Mouse (Mus musculus) embryonic facial prominence, embryonic 12.5 days (tissue): ENCODE measurements around the gene Kras. TPM values are rescaled to one million over a fixed set of nuclear protein-coding genes. Genes with fewer than 3 reads are reported as not detected.
A peak's percentile ranks its signal among the peaks of the same experiment; 100 is the strongest.

Experiments
- ATAC-seq: fragments of 200-750 bp; cut with Nextera tagmentation; 2 replicates; pipeline ENCODE4 v1.8.0; 2017; ENCODE audit not compliant: insufficient number of reproducible peaks, insufficient read depth, low FRiP score, low TSS enrichment
- H3K27ac ChIP-seq: fragments of 300-500 bp; sonication (generic); 2 replicates; pipeline ENCODE4 v1.5.1; 2016; ENCODE audit warnings: mild to moderate bottlenecking
- H3K27me3 ChIP-seq: fragments of 300-500 bp; sonication (generic); 2 replicates; pipeline ENCODE4 v1.6.1; 2016; ENCODE audit warnings: mild to moderate bottlenecking, moderate library complexity
- H3K36me3 ChIP-seq: fragments of 300-500 bp; sonication (generic); 2 replicates; pipeline ENCODE4 v1.6.1; 2016; ENCODE audit warnings: mild to moderate bottlenecking
- H3K4me1 ChIP-seq: fragments of 300-500 bp; sonication (generic); 2 replicates; pipeline ENCODE4 v1.6.1; 2016
- H3K4me2 ChIP-seq: fragments of 300-500 bp; sonication (generic); replicated peaks from 2 replicates; pipeline ENCODE4 v1.6.1; 2016; ENCODE audit warnings: mild to moderate bottlenecking, moderate library complexity
- H3K4me3 ChIP-seq: fragments of 300-500 bp; sonication (generic); 2 replicates; pipeline ENCODE4 v1.5.1; 2016; ENCODE audit warnings: mild to moderate bottlenecking
- H3K9ac ChIP-seq: fragments of 300-500 bp; sonication (generic); 2 replicates; pipeline ENCODE4 v1.6.1; 2016; ENCODE audit warnings: mild to moderate bottlenecking, moderate library complexity
- H3K9me3 ChIP-seq: fragments of 300-500 bp; sonication (generic); 2 replicates; pipeline ENCODE4 v1.6.1; 2016; ENCODE audit warnings: mild to moderate bottlenecking, moderate library complexity
- WGBS: fragments of 180-500 bp; shearing (Covaris S2); methylation state at CpG from one replicate; pipeline ENCODE4 v1.1.7; 2016; 5-methylcytosine and 5-hydroxymethylcytosine counted together
- polyA plus RNA-seq: library from polyadenylated mRNA; unstranded; fragments of >200 nt; fragmentation: Nextera tagmentation; extraction: Ambion mirVana; gene quantifications from 2 replicates; pipeline ENCODE4 v1.2.1, GENCODE M21; 2016

Gene Kras
- polyA plus RNA-seq: 81.4 and 86.3 TPM in 2 replicates

DNA sequence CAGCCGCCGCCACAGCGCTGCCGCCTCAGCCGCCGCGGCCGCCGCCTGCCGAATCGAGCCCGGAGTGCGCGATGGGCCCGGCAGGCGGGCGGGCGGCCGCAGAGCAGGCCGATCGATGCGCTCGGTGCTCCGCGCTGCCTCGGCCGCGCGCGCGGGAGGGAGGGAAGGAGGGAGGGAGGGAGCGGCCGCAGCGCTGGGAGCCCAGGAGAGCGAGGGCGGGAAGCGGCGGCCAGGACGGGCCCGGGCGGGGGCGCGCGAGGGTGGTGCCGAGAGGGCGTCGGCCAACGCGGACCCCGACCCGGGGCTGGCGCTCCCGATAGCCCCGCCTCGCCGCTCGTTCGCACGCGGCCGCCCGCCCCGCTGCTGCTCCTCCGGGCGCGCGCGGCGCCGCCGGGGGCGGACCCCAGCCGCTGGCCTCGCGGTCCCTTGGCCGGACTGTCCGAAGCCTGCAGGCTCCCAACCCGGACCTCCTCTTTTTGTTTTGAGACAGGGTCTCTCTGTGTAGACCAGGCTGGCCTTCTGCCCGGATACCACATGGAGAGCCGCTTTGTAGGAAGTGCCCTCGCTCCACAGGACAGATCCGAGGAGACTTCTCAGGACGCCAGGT, at the start of gene Kras:
Gene Kras, minus strand, starts transcription at position 55 of the 607 bp plus-strand sequence.
- no peaks in the 10 kb centered on the region for H3K9me3 ChIP-seq
- peak within 1 kb of the TSS; percentile 90 for H3K27ac ChIP-seq
- peak within 1 kb of the TSS; percentile 97 for H3K9ac ChIP-seq
- ATAC-seq: peak; percentile 92
- H3K27me3 ChIP-seq: no peaks in the 10 kb centered on the region
- WGBS: under 1% methylated on average over 63 of the region's 83 CpGs
- H3K4me1 ChIP-seq: peaks cover 19% of the 10 kb centered on the region
- H3K36me3 ChIP-seq: peaks cover 3% of the 10 kb centered on the region
- H3K4me2 ChIP-seq: peak within 1 kb of the TSS; percentile 84
- H3K4me3 ChIP-seq: peak within 1 kb of the TSS; percentile 95

DNA sequence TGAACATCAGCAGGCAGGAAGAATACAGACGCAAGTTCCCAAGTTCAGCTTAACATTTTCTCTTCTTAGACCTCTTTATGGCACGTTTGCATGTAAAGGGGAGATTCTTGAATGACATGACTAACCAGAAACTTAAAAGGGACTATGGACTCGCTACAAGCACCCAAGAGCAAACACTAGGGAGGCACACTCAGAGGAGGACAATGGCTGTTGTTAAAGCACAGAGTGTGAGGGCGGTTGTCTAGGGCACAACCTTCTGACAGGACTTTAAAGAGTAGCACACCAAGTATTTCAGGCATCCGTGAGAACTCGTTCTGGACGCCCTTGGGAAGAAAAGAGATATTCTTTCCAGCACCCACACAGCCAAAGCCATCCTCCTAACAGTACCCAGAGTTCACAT, 47.6 kb upstream of the Kras start:
- 64% methylated on average over 7 of the region's 7 CpGs for WGBS
- no peak overlapping the region for H3K4me2 ChIP-seq
- no peaks in the 10 kb centered on the region for H3K9me3 ChIP-seq
- H3K4me1 ChIP-seq: 0 out of 2 replicates have a peak, but pooled peaks cover 6% of the 10 kb centered on the region
- no peaks in the 10 kb centered on the region for H3K36me3 ChIP-seq
- no peak for ATAC-seq
- H3K27me3 ChIP-seq: no peaks in the 10 kb centered on the region
- no peak overlapping the region for H3K27ac ChIP-seq
- H3K9ac ChIP-seq: no peak overlapping the region
- no peak overlapping the region for H3K4me3 ChIP-seq

DNA sequence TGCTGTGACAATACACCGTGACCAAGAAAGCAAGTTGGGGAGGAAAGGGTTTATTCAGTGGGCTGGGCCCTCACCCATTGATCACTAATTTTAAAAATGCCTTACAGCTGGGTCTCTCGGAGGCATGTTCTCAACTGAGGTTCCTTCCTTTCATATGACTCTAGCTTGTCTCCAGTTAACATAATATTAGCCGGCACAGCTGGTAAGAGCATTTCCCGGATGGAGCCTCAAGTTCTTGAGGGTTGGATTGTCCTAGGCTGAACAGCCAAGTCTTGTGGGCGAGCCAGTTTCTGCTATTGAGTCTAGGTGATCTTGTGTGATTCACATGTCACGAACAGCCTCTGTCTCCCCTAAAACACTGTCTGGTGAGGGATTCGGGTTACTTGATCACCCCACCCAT, 46.9 kb upstream of the Kras start:
- H3K27me3 ChIP-seq: no peaks in the 10 kb centered on the region
- H3K9me3 ChIP-seq: no peaks in the 10 kb centered on the region
- H3K9ac ChIP-seq: no peak overlapping the region
- no peak overlapping the region for H3K4me2 ChIP-seq
- H3K27ac ChIP-seq: no peak overlapping the region
- H3K4me3 ChIP-seq: no peak overlapping the region
- 69% methylated on average over 7 of the region's 7 CpGs for WGBS
- 0 out of 2 replicates have a peak, but pooled peaks cover 9% of the 10 kb centered on the region for H3K4me1 ChIP-seq
- no peaks in the 10 kb centered on the region for H3K36me3 ChIP-seq
- ATAC-seq: no peak

DNA sequence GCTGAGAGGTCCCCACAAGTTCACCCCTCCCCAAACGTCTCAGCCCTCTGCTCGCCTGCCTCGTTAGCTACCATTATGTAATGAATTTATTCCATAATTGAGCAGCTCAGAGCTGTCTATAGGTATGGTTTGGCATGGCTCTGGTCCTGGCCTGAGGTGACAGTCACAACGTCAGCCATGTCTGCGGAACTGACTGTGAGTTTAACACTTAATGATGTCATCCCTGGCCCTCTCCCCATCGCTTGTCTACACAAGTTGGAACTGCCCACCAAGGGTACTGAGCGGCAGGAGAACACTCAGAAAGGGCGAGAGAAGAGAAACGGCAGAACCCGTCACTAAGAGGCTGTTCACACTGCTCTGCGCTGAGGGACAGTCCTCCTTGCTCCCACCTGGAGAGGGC, 45.1 kb upstream of the Kras start:
- Histone ChIP-seq H3K9me3 (no peaks in the 10 kb centered on the region), H3K36me3 (no peaks in the 10 kb centered on the region), H3K9ac (no peak overlapping the region), H3K4me3 (no peak overlapping the region), H3K27me3 (no peaks in the 10 kb centered on the region), H3K4me2 (no peak overlapping the region), H3K27ac (no peak overlapping the region), H3K4me1 (peaks cover 20% of the 10 kb centered on the region; the same call in 1 of the 2 replicates)
- 74% methylated on average over 11 of the region's 11 CpGs for WGBS
- no peak for ATAC-seq

DNA sequence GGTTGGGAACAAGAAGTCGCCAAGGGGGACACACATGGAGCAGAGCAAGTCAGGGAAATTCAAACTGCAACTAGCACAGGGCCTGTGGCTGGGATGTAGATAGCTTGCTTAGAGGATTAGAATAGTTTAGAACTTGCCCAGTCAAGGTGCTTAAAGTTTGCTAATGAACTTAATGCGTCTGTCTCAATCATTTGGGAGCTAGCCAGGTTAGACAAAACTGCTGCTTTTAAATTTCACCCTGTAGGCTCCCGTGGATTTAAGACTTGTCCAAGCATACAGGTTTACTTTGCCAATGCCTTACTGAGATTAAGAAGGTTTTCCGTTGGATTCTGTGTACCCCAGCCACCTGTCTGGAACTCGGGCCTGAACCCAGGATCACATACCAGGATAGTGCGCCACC, 43.1 kb upstream of the Kras start:
- H3K4me1 ChIP-seq: peaks cover 20% of the 10 kb centered on the region; the same call in 1 of the 2 replicates

DNA sequence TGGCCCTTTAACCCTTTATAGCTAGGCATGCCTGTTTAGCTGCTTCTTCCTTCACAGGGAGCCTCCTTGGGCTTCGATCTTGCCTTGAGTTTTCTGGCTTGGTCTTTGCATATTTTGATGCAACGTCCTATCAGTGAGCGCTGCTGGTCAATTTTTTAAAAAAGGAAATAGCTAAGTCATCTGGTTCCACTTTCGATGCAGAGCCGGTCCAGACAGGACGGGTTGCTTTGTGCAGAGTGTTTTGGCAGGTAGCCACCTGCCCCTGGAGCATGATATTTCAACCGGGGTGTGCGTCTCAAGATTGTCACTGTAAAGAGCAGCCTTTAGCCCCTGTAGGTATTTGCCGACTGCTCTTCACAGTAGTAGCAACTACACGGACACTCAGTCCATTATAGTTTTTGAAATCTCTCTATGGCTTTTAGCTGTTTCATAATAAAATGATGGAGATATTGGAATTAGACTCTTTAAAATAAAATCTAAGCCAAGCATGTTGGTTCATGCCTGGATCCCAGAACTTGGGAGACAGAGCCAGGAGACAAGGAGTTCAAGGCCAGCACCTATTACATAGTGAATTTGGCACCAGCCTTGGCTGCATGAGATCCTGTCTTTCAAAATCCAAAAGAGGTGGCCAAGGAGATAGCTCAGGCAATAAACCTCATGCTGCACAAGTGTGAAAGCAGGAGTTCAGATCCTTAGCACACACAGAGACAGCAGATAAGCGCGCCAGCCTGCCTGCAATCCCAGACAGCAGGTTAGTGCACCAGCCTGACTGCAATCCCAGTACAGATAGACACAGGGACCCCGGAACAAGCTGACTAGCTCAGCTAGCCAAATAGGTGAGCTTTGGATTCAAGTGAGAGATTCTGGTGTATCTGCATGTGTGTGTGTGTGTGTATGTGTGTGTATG, 41.6 kb upstream of the Kras start:
- no peaks in the 10 kb centered on the region for H3K27me3 ChIP-seq
- H3K9ac ChIP-seq: no peak overlapping the region
- H3K36me3 ChIP-seq: no peaks in the 10 kb centered on the region
- peaks cover 20% of the 10 kb centered on the region; the same call in 1 of the 2 replicates for H3K4me1 ChIP-seq
- H3K9me3 ChIP-seq: no peaks in the 10 kb centered on the region
- peak overlapping the region; percentile 20; the same call in 1 of the 2 replicates for H3K4me2 ChIP-seq
- 35% methylated on average over 13 of the region's 13 CpGs for WGBS
- H3K4me3 ChIP-seq: no peak overlapping the region
- ATAC-seq: peak; percentile 77; the same call in 1 of the 2 replicates
- H3K27ac ChIP-seq: peak overlapping the region; percentile 79

More for the DNA sequence above, 43.1 kb upstream of the Kras start:
- Histone ChIP-seq H3K9me3 (no peaks in the 10 kb centered on the region), H3K4me2 (no peak overlapping the region), H3K36me3 (no peaks in the 10 kb centered on the region), H3K4me3 (no peak overlapping the region), H3K9ac (no peak overlapping the region), H3K27ac (no peak overlapping the region), H3K27me3 (no peaks in the 10 kb centered on the region)
- 83% methylated on average over 6 of the region's 6 CpGs for WGBS
- ATAC-seq: no peak

DNA sequence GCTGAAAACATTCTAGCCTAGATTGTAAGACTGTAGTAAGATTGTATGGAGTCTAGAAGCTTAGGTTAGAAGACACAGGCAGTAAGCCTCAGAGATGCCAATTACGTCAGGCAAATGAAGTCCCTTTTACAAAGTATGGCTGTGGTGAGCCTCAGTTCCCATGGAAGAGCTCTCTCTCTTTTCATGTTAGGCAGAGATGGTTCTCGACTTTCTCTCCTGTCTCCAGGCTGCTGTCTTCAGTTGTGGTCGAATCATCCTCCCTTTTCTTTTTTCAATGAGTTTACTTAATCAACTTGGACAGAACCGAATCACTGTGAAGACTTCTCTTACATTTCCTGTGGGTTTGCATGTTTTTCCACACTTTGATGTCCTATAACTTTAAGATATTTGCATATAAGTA, 35.6 kb upstream of the Kras start:
- Histone ChIP-seq H3K27ac (no peak overlapping the region), H3K4me3 (no peak overlapping the region)

DNA sequence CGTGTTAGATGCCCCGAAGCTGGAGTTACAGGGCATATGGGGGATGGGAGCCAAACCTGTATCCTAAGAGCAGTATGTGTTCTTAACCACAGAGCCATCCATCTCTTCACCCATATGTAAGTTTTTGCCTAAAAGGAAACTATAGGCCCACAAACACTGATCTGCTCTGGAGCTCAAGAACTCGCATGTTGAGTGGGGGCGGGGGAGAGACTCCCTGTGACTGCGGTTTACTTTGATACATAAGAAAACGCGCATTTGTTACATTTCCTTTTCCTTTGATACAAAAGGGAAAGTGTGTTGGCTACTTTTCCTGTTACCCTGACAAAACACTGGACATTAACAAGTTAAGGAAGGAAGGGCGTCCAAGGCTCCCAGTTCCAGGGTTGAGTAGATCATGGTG, 34.2 kb upstream of the Kras start:
- no peak overlapping the region for H3K27ac ChIP-seq
- no peak for ATAC-seq
- no peaks in the 10 kb centered on the region for H3K9me3 ChIP-seq
- no peaks in the 10 kb centered on the region for H3K36me3 ChIP-seq
- no peak overlapping the region for H3K4me3 ChIP-seq
- H3K4me2 ChIP-seq: no peak overlapping the region
- no peaks in the 10 kb centered on the region for H3K27me3 ChIP-seq
- H3K9ac ChIP-seq: no peak overlapping the region
- H3K4me1 ChIP-seq: no peaks in the 10 kb centered on the region
- 94% methylated on average over 8 of the region's 8 CpGs for WGBS

More for the DNA sequence above, 35.6 kb upstream of the Kras start:
- H3K9ac ChIP-seq: no peak overlapping the region
- H3K36me3 ChIP-seq: no peaks in the 10 kb centered on the region
- H3K4me2 ChIP-seq: no peak overlapping the region
- H3K9me3 ChIP-seq: no peaks in the 10 kb centered on the region
- WGBS: 78% methylated on average over 4 of the region's 4 CpGs
- no peaks in the 10 kb centered on the region for H3K27me3 ChIP-seq
- H3K4me1 ChIP-seq: no peaks in the 10 kb centered on the region
- ATAC-seq: no peak

DNA sequence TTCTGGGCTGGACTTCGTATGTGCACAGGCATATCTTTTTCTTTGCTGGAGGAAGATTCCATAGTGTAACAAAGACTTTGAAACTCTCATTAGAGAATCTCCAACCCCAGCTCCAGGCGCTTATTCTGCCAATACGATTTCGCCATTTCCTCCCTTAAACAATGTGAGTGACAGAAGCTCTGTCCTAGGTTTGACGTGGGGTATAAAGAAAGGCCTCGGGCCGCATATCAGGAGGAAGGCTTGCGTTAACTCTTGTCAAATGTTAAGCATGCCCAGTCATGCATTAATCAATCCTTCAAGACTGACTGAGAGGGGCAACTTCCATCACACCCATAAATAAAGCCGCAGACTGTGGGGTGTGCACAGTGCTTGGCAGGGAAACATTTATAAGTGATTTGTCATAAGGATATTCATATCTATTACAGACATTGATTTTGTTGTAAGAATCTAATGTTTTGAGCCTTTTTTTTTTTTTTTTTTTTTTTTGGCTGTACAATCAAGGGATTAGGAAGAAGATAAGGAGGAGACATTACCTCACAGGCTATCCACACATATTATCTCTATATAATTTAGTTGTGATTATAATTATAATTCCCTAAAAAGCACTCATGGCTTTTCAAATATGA, 27.2 kb upstream of the Kras start:
- Histone ChIP-seq H3K27me3 (0 out of 2 replicates have a peak, but pooled peaks cover 4% of the 10 kb centered on the region), H3K36me3 (no peaks in the 10 kb centered on the region), H3K4me1 (peaks cover 10% of the 10 kb centered on the region), H3K9me3 (no peaks in the 10 kb centered on the region), H3K4me3 (no peak overlapping the region), H3K9ac (no peak overlapping the region), H3K27ac (no peak overlapping the region), H3K4me2 (no peak overlapping the region)
- no peak for ATAC-seq
- 53% methylated on average over 9 of the region's 9 CpGs for WGBS

DNA sequence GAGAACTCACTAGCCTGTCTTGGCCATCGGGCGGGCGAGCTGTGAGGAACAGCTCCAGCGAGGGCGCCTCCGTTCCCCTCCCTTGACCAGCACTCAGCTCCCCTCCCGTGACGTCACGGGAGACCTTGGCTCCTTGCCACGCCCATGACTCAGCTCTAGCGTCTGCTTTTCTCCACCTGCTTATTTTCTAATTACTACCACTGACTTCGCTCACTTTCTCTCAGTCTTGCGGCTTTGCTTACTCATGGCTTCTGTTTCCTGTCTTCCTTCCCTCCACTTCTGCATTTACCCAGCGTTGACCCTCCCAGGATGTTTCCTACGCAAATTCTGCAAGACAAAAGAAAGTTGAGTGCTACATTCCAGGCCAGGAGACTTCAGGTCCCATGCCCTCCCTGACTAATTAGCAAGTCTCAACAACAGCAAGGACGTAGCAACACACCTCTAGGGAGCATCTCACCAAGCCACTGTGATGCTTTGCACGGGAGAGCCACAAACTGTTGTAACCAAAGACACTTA, 26.3 kb upstream of the Kras start:
- Histone ChIP-seq H3K4me1 (peaks cover 10% of the 10 kb centered on the region), H3K27me3 (0 out of 2 replicates have a peak, but pooled peaks cover 4% of the 10 kb centered on the region), H3K36me3 (no peaks in the 10 kb centered on the region), H3K9ac (no peak overlapping the region), H3K27ac (no peak overlapping the region), H3K9me3 (no peaks in the 10 kb centered on the region), H3K4me2 (peak overlapping the region; percentile 42), H3K4me3 (0 out of 2 replicates have a peak overlapping the region, but pooled peaks have one; percentile 3)
- no peak; the same call in 1 of the 2 replicates for ATAC-seq
- WGBS: 3% methylated on average over 17 of the region's 17 CpGs

DNA sequence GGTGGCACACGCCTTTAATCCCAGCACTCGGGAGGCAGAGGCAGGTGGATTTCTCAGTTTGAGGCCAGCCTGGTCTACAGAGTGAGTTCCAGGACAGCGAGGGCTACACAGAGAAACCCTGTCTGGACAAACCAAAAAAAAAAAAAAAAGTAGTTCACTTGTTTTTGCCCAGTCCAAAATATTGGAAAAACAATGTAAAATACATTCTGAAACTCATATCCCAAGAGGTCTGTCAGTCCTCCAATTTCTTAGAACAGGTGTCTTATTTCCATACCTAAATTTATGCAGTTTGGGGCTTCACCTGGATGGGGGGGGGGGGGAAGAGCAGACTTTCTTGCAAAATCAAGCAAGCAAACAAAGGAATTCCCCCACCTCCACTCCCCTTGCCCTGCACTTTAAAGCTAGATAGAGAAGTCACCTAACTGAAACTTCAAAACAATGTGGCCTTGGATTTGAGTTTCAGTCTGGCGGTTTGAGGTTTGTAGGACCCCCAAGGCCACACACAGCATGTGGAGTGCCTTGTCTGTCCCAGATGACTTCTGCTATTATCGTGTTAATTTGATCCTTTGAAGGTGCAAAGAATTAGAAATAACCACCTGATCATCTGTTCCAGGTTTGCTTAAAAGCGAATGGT, 25.7 kb upstream of the Kras start:
- H3K27ac ChIP-seq: no peak overlapping the region
- 0 out of 2 replicates have a peak overlapping the region, but pooled peaks have one; percentile 3 for H3K4me3 ChIP-seq
- no peaks in the 10 kb centered on the region for H3K9me3 ChIP-seq
- 45% methylated on average over 6 of the region's 6 CpGs for WGBS
- H3K9ac ChIP-seq: no peak overlapping the region
- H3K4me2 ChIP-seq: peak overlapping the region; percentile 42
- ATAC-seq: no peak
- peaks cover 10% of the 10 kb centered on the region for H3K4me1 ChIP-seq
- H3K27me3 ChIP-seq: 0 out of 2 replicates have a peak, but pooled peaks cover 4% of the 10 kb centered on the region
- no peaks in the 10 kb centered on the region for H3K36me3 ChIP-seq
